Mouse (Mus musculus) neural tube, embryonic 15.5 days (tissue): Measurements from ENCODE around the gene Olfr1346. TPM values are rescaled to one million over a fixed set of nuclear protein-coding genes. Genes with fewer than 3 reads are reported as not detected.

Experiments used
- ATAC-seq: fragments of 200-750 bp; cut with Nextera tagmentation; 2 replicates; pipeline ENCODE4 v1.8.0; 2017; ENCODE audit warnings: mild to moderate bottlenecking, moderate TSS enrichment, moderate library complexity; ENCODE audit not compliant: low FRiP score
- H3K27ac ChIP-seq: fragments of 300-500 bp; sonication (generic); replicated peaks from 2 replicates; pipeline ENCODE4 v1.5.1; 2015; ENCODE audit warnings: mild to moderate bottlenecking, inconsistent platforms
- H3K27me3 ChIP-seq: fragments of 300-500 bp; sonication (generic); replicated peaks from 2 replicates; pipeline ENCODE4 v1.6.1; 2015; ENCODE audit warnings: inconsistent platforms
- H3K36me3 ChIP-seq: fragments of 300-500 bp; sonication (generic); 2 replicates; pipeline ENCODE4 v1.6.1; 2015; ENCODE audit warnings: inconsistent platforms
- H3K4me1 ChIP-seq: fragments of 300-500 bp; sonication (generic); 2 replicates; pipeline ENCODE4 v1.6.1; 2015; ENCODE audit warnings: inconsistent platforms
- H3K4me2 ChIP-seq: fragments of 300-500 bp; sonication (generic); 2 replicates; pipeline ENCODE4 v1.6.1; 2015; ENCODE audit warnings: inconsistent platforms, mild to moderate bottlenecking, moderate library complexity
- H3K4me3 ChIP-seq: fragments of 300-500 bp; sonication (generic); replicated peaks from 2 replicates; pipeline ENCODE4 v1.5.1; 2015; ENCODE audit warnings: mild to moderate bottlenecking, inconsistent platforms
- H3K9ac ChIP-seq: fragments of 300-500 bp; sonication (generic); replicated peaks from 2 replicates; pipeline ENCODE4 v1.6.1; 2015; ENCODE audit warnings: mild to moderate bottlenecking, inconsistent platforms
- H3K9me3 ChIP-seq: fragments of 300-500 bp; sonication (generic); replicated peaks from 2 replicates; pipeline ENCODE4 v1.6.1; 2016; ENCODE audit warnings: inconsistent platforms
- WGBS: fragments of 180-500 bp; shearing (Covaris S2); methylation state at CpG from one replicate; pipeline ENCODE4 v1.1.7; 2015; ENCODE audit warnings: mixed read lengths; 5-methylcytosine and 5-hydroxymethylcytosine counted together
- polyA plus RNA-seq: library from polyadenylated mRNA; unstranded; fragments of >200 nt; fragmentation: Nextera tagmentation; extraction: Ambion mirVana; gene quantifications from 2 replicates; pipeline ENCODE4 v1.2.1, GENCODE M21; 2015

Gene Olfr1346
- polyA plus RNA-seq, 1 experiment from 2014 or later = not detected

DNA sequence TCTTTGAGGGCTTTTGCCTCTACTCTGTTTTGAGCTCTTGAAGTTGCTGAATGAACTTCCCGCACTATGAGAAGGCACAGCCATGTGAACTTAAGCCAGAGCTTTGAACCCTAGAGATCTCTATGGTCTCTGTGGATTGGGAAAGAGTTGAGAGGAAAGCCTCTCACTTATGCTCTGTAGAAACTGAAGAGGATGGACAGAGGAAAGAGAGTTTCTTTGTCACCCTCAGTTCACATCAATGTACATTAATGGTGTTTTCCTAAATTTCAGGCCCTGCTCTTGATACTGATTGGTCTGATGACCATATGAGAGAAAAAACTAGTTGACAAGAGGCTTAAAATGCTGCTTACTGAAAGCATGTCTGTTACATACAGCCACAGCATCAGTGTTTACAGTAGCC, 41.7 kb downstream of the Olfr1346 start, which contains the start of gene Olfr1348:
Gene Olfr1348 (minus strand): TSS at position 101 of the 400 bp plus-strand sequence.
- no peaks in the 10 kb centered on the region for H3K36me3 ChIP-seq
- no peak within 1 kb of the TSS for H3K9ac ChIP-seq
- H3K27ac ChIP-seq = no peak within 1 kb of the TSS
- no peaks in the 10 kb centered on the region for H3K9me3 ChIP-seq
- 97% methylated on average over 1 of the region's 1 CpGs for WGBS
- no peaks in the 10 kb centered on the region for H3K4me1 ChIP-seq
- no peak within 1 kb of the TSS for H3K4me3 ChIP-seq
- no peaks in the 10 kb centered on the region for H3K27me3 ChIP-seq
- ATAC-seq = no peak
- no peak within 1 kb of the TSS for H3K4me2 ChIP-seq

- Histone ChIP-seq H3K4me1 (no peaks in the 10 kb centered on the region), H3K36me3 (no peaks in the 10 kb centered on the region), H3K9me3 (0 out of 2 replicates have a peak, but pooled peaks cover 3% of the 10 kb centered on the region), H3K4me2 (no peak overlapping the region), H3K4me3 (no peak overlapping the region), H3K27me3 (no peaks in the 10 kb centered on the region), H3K27ac (no peak overlapping the region), H3K9ac (no peak overlapping the region)
- 41% methylated on average over 1 of the region's 1 CpGs for WGBS
- ATAC-seq = no peak
These were observed 54.8 kb downstream of the Olfr1346 start for GRCm38 (mm10) chr7:6521666-6522065.

- Histone ChIP-seq H3K9ac (no peak within 1 kb of the TSS), H3K27me3 (no peaks in the 10 kb centered on the region), H3K27ac (no peak within 1 kb of the TSS), H3K4me2 (no peak within 1 kb of the TSS), H3K36me3 (no peaks in the 10 kb centered on the region), H3K4me3 (no peak within 1 kb of the TSS), H3K4me1 (no peaks in the 10 kb centered on the region), H3K9me3 (0 out of 2 replicates have a peak, but pooled peaks cover 3% of the 10 kb centered on the region)
- ATAC-seq = no peak
- 81% methylated on average over 5 of the region's 5 CpGs for WGBS
These were observed 55.9 kb downstream of the Olfr1346 start, which contains the start of gene Olfr1349 for GRCm38 (mm10) chr7:6522850-6523249. TSS of gene Olfr1349 (minus strand) at chr7:6522950.

DNA sequence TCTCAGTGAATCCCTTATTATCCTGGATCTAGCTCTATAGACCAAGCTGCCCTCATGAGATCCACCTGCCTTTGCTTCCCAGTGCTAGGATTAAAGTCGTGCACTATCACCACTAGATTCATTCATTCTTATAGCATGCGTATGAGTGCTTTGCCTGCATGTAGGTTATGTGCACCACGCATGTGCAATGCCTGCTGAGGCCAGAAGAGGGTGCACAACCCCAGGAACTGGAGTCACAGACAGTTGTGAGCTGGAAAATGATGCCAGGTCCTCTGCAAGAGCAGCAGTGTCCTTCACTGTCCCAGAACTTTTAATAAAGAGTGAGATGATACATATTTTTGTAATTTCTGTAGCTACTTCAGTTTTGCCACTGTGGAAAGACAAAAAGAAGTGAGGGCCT, 58.1 kb downstream of the Olfr1346 start:
- H3K9ac ChIP-seq = no peak overlapping the region
- 60% methylated on average over 3 of the region's 3 CpGs for WGBS
- H3K4me1 ChIP-seq = no peaks in the 10 kb centered on the region
- H3K27me3 ChIP-seq = no peaks in the 10 kb centered on the region
- H3K9me3 ChIP-seq = no peaks in the 10 kb centered on the region
- H3K36me3 ChIP-seq = no peaks in the 10 kb centered on the region
- ATAC-seq = no peak
- H3K4me3 ChIP-seq = no peak overlapping the region
- no peak overlapping the region for H3K27ac ChIP-seq
- H3K4me2 ChIP-seq = no peak overlapping the region

DNA sequence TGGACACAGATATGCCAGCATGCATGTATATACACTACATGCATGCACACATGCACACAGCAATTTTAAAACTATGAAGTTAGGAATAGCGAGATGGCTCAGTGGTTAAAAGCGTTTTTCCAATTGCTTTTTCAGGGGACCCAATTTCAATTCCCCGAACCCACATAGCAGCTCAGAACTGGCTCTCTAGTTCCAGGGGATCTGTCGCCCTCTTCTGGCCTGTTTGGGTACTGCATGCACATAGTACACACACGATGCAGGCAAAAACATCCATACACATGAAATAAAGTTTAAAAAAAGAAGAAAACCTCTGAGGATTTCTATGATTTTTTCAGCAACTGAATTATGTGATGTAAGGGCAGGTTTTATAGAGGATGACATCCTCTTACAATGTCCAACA, 59.2 kb downstream of the Olfr1346 start:
- H3K9me3 ChIP-seq = no peaks in the 10 kb centered on the region
- H3K4me2 ChIP-seq = no peak overlapping the region
- no peaks in the 10 kb centered on the region for H3K4me1 ChIP-seq
- H3K27ac ChIP-seq = no peak overlapping the region
- 69% methylated on average over 5 of the region's 5 CpGs for WGBS
- no peak overlapping the region for H3K9ac ChIP-seq
- ATAC-seq = no peak
- no peaks in the 10 kb centered on the region for H3K27me3 ChIP-seq
- no peaks in the 10 kb centered on the region for H3K36me3 ChIP-seq
- no peak overlapping the region for H3K4me3 ChIP-seq

Other genes with a start within 250 kb of the Olfr1346 start
- gene Zscan5b, start 244.8 kb upstream of the Olfr1346 start, polyA plus RNA-seq = not detected in 2 replicates
- gene Epp13, start 214.4 kb upstream of the Olfr1346 start, polyA plus RNA-seq = 0.37 TPM in 1 of 2 replicates, not detected in the other
- gene Zfp667, start 180.5 kb upstream of the Olfr1346 start, polyA plus RNA-seq = 14.3 and 16.2 TPM in 2 replicates
- 12.7 and 13.7 TPM in 2 replicates for gene Zfp583, start 135.8 kb upstream of the Olfr1346 start, polyA plus RNA-seq
- gene Gm3854, start 123.3 kb upstream of the Olfr1346 start, polyA plus RNA-seq = 7.3 and 9.0 TPM in 2 replicates
- 4.0 and 5.9 TPM in 2 replicates for gene Zfp78, start 103.8 kb upstream of the Olfr1346 start, polyA plus RNA-seq
- 13.2 and 13.8 TPM in 2 replicates for gene Zfp28, start 83.8 kb upstream of the Olfr1346 start, polyA plus RNA-seq
- gene Smim17, start 68.4 kb upstream of the Olfr1346 start, polyA plus RNA-seq = 7.8 and 9.5 TPM in 2 replicates
- 0.15 TPM in 1 of 2 replicates, not detected in the other for gene Gm20715, start 56.8 kb upstream of the Olfr1346 start, polyA plus RNA-seq
- 0.05 and 0.10 TPM in 2 replicates for gene Olfr1344, start 28.4 kb upstream of the Olfr1346 start, polyA plus RNA-seq
- gene Olfr1336, start 10.9 kb upstream of the Olfr1346 start, polyA plus RNA-seq = 0.03 TPM in 1 of 2 replicates, not detected in the other
- gene Olfr5, start 19.8 kb downstream of the Olfr1346 start, polyA plus RNA-seq = not detected in 2 replicates
- gene Olfr1347, start 32.7 kb downstream of the Olfr1346 start, polyA plus RNA-seq = not detected in 2 replicates
- gene Olfr1348, start 41.6 kb downstream of the Olfr1346 start, polyA plus RNA-seq = not detected in 2 replicates
- gene Olfr1349, start 55.8 kb downstream of the Olfr1346 start, polyA plus RNA-seq = not detected in 2 replicates
- not detected in 2 replicates for gene Olfr1350, start 97.7 kb downstream of the Olfr1346 start, polyA plus RNA-seq
- 5.7 and 7.2 TPM in 2 replicates for gene Zim1, start 229.3 kb downstream of the Olfr1346 start, polyA plus RNA-seq